Mouse (Mus musculus): ENCODE data around the gene Gpr82. TPM values are rescaled to one million over a fixed set of nuclear protein-coding genes. Genes with fewer than 3 reads are reported as not detected.

Gpr82 gene
- polyA plus RNA-seq, 1 experiment from 2014 or later = 0.61 TPM

DNA sequence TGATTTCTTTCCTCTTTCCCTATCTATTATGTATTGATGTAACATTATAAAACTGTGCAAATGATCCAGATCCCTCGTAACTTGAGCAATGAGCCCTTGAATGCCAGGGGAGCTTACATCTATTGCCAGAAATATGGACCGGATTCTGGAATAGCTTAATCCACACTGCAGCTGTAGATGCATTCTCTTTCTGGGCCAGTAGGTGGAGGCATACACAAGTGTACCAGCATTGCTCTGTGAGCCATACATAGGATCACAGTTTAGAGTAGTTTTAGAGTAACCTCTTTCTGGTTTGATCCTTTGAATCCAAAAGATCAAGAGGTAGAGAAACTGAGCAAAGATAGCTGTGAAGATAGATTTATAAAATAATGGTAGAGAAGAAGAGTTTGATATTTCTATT is 49.0 kb downstream of the Gpr82 start:
- ATAC-seq = peak; percentile 62; the same call in 1 of the 2 replicates
- no peaks in the 10 kb centered on the region for H3K27me3 ChIP-seq
- H3K27ac ChIP-seq = no peak overlapping the region
- H3K36me3 ChIP-seq (ENCODE audit: poor library complexity, severe bottlenecking) = peaks cover 4% of the 10 kb centered on the region; the same call in 1 of the 2 replicates
- WGBS = 54% methylated on average over 2 of the region's 2 CpGs
- no peaks in the 10 kb centered on the region for H3K9me3 ChIP-seq (replicated peaks)
- H3K4me3 ChIP-seq = no peak overlapping the region
- no peak overlapping the region for H3K4me2 ChIP-seq
- H3K4me1 ChIP-seq = no peaks in the 10 kb centered on the region
- no peak overlapping the region for H3K9ac ChIP-seq

Small RNA genes lying within 50 kb of the gene (microRNA-seq; reads per million reads assigned to microRNA genes)
- gene Gm25246 = not detected

Other genes starting within 250 kb of the Gpr82 start
- 0.04 TPM in 1 of 2 replicates, not detected in the other for gene Nyx, start 195.3 kb upstream of the Gpr82 start, polyA plus RNA-seq (2015; fragmentation: Nextera tagmentation; extraction: Ambion mirVana)
- gene Gpr34, start 29.3 kb upstream of the Gpr82 start, polyA plus RNA-seq (2015; fragmentation: Nextera tagmentation; extraction: Ambion mirVana) = 2.3 and 2.4 TPM in 2 replicates
- 29.4 and 31.2 TPM in 2 replicates for gene Cask, start 190.0 kb downstream of the Gpr82 start, polyA plus RNA-seq (2015; fragmentation: Nextera tagmentation; extraction: Ambion mirVana)